Mouse (Mus musculus): ENCODE measurements around the gene Fgf10.

GRCm38 (mm10) chr13:118718396-118718795, 48.8 kb downstream of the Fgf10 start:
- TF ChIP-seq GATA1 (IDR thresholded peaks at IDR 0.05; ENCODE audit: low read depth, low read length): no peak
- TF ChIP-seq NELFE (IDR thresholded peaks at IDR 0.05; ENCODE audit: low read depth, low read length): no peak
- no peak for TF ChIP-seq SMC3 (IDR thresholded peaks at IDR 0.05; ENCODE audit: low read depth, low read length)
- no peak for TF ChIP-seq POLR2A (IDR thresholded peaks at IDR 0.05; ENCODE audit: control insufficient read depth in 1 of 2, insufficient read depth in 1 of 2, low read depth in 1 of 2, low read length in 2 of 2, poor library complexity in 1 of 2)
- TF ChIP-seq NRF1 (IDR thresholded peaks at IDR 0.05; ENCODE audit: insufficient read depth, low read depth, low read length, poor library complexity, severe bottlenecking): no peak
- TF ChIP-seq EP300 (IDR thresholded peaks at IDR 0.05; ENCODE audit: low read depth in 1 of 2, low read length in 2 of 2): no peak
- no peak for TF ChIP-seq CTCF (IDR thresholded peaks at IDR 0.05 in 2 of 3, conservative IDR thresholded peaks at IDR 0.05 in 1 of 3; ENCODE audit: control insufficient read depth in 1 of 3, insufficient read depth in 1 of 3, low read depth in 2 of 3, low read length in 3 of 3, poor library complexity in 1 of 3, severe bottlenecking in 1 of 3)
- no peak for TF ChIP-seq HCFC1 (IDR thresholded peaks at IDR 0.05; ENCODE audit: low read depth, low read length)
- TF ChIP-seq TBP (IDR thresholded peaks at IDR 0.05; ENCODE audit: low read depth, low read length): no peak
- TF ChIP-seq RAD21 (IDR thresholded peaks at IDR 0.05; ENCODE audit: low read depth, low read length): no peak
